Mouse (Mus musculus): Measurements from ENCODE around the gene Vmn1r62. TPM values are rescaled to one million over a fixed set of nuclear protein-coding genes. Genes with fewer than 3 reads are reported as not detected.
"Not testable (repeated sequence)": the region's sequence is repeated elsewhere in the genome, so short reads cannot be mapped to it uniquely, and the experiment has no call there.

Vmn1r62 gene
- polyA plus RNA-seq (2016; fragmentation: Nextera tagmentation; extraction: Ambion mirVana): not detected in 2 replicates

GRCm38 (mm10) chr7:5673331-5673730 lies at the start of gene Vmn1r62:
TSS of gene Vmn1r62 (plus strand) at chr7:5673631.
- not testable (repeated sequence) for H3K4me3 ChIP-seq; H3K4me1 ChIP-seq; DNase-seq (ENCODE audit: low spot score); H3K36me3 ChIP-seq; H3K9me3 ChIP-seq; H3K27ac ChIP-seq; H3K27me3 ChIP-seq (ENCODE audit: insufficient read depth, poor library complexity, severe bottlenecking)
- WGBS: no CpG with 5 or more reads among the region's 1 CpGs

Other genes starting within 250 kb of the Vmn1r62 start
- gene Vmn1r59, start 216.9 kb upstream of the Vmn1r62 start, polyA plus RNA-seq (2016; fragmentation: Nextera tagmentation; extraction: Ambion mirVana): not detected in 2 replicates
- not detected in 2 replicates for gene Vmn2r28, start 179.7 kb upstream of the Vmn1r62 start, polyA plus RNA-seq (2016; fragmentation: Nextera tagmentation; extraction: Ambion mirVana)
- gene Vmn1r60, start 126.3 kb upstream of the Vmn1r62 start, polyA plus RNA-seq (2016; fragmentation: Nextera tagmentation; extraction: Ambion mirVana): not detected in 2 replicates
- not detected in 2 replicates for gene Vmn1r61, start 60.3 kb upstream of the Vmn1r62 start, polyA plus RNA-seq (2016; fragmentation: Nextera tagmentation; extraction: Ambion mirVana)
- not detected in 2 replicates for gene Vmn1r63, start 131.8 kb downstream of the Vmn1r62 start, polyA plus RNA-seq (2016; fragmentation: Nextera tagmentation; extraction: Ambion mirVana)
- not detected in 2 replicates for gene Vmn1r64, start 210.9 kb downstream of the Vmn1r62 start, polyA plus RNA-seq (2016; fragmentation: Nextera tagmentation; extraction: Ambion mirVana)

All from heart, embryonic 10.5 days (tissue).